In the genomic region with DNA sequence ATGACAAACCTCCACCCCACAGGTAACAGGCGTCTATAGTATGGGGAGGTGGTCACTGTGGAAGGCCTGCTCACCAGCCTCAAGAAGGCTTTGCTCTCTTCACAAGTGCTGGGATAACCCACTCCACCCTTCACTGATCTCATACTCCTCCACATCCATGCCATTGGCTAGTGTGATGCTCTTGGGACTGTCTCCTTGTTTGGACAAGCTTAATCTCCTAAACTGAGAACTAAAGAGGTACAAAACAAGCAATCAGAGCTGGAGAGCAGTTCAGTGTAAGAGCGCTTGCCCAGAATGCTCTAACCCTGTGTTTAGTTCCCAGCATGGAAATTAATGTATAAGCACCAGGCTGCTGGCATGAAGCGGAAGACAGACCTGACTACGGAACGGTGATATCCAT, we compare ENCODE assay signal across 14 mouse cellular contexts.
"Had no signal": no experiment of that assay in that cellular context is flagged by ENCODE, and none has a peak within 500 bp of the region (broad histone marks: within the 10 kb centered on the region; RNA-seq: fewer than 3 reads in every experiment).

No protein-coding gene starts in this region.

- DNase-seq: kidney, adult 11 months; kidney, adult 9 months; kidney, postnatal 4 days; lung, postnatal 14 days; right cerebral cortex, postnatal 14 days; thymus, adult 18-20 months; thymus, postnatal 14 days had no signal

- H3K9ac ChIP-seq: limb, embryonic 12.5 days; lung, embryonic 15.5 days; midbrain, embryonic 12.5 days had no signal

- H3K27me3 ChIP-seq: limb, embryonic 12.5 days; lung, embryonic 15.5 days had no signal

- H3K27ac ChIP-seq: kidney, postnatal 0 days; layer of hippocampus, adult 2 months; limb, embryonic 12.5 days; lung, embryonic 15.5 days; macrophage; midbrain, embryonic 12.5 days had no signal

- H3K4me2 ChIP-seq: limb, embryonic 12.5 days; lung, embryonic 15.5 days; midbrain, embryonic 12.5 days had no signal

- H3K36me3 ChIP-seq: limb, embryonic 12.5 days; lung, embryonic 15.5 days; midbrain, embryonic 12.5 days had no signal

- H3K4me3 ChIP-seq: layer of hippocampus, adult 2 months; limb, embryonic 12.5 days; lung, embryonic 15.5 days; megakaryocyte, embryonic 14.5 days; midbrain, embryonic 12.5 days had no signal

- H3K9me3 ChIP-seq: limb, embryonic 12.5 days; lung, embryonic 15.5 days; megakaryocyte, embryonic 14.5 days; midbrain, embryonic 12.5 days had no signal
